Mouse (Mus musculus) midbrain, embryonic 13.5 days (tissue): ENCODE data around the gene Fam234b. TPM values are rescaled to one million over a fixed set of nuclear protein-coding genes. Genes with fewer than 3 reads are reported as not detected.

Experiments used
- ATAC-seq: fragments of 200-750 bp; cut with Nextera tagmentation; 2 replicates; pipeline ENCODE4 v1.8.0; 2017; ENCODE audit warnings: mild to moderate bottlenecking, moderate TSS enrichment, moderate library complexity
- H3K27ac ChIP-seq: fragments of 300-500 bp; sonication (generic); 2 replicates; pipeline ENCODE4 v1.5.1; 2015; ENCODE audit warnings: inconsistent platforms, mild to moderate bottlenecking, moderate library complexity
- H3K27me3 ChIP-seq: fragments of 300-500 bp; sonication (generic); 2 replicates; pipeline ENCODE4 v1.6.1; 2015; ENCODE audit warnings: mild to moderate bottlenecking, inconsistent platforms
- H3K36me3 ChIP-seq: fragments of 300-500 bp; sonication (generic); 2 replicates; pipeline ENCODE4 v1.6.1; 2015; ENCODE audit warnings: mild to moderate bottlenecking, inconsistent platforms
- H3K4me1 ChIP-seq: fragments of 300-500 bp; sonication (generic); replicated peaks from 2 replicates; pipeline ENCODE4 v1.6.1; 2015; ENCODE audit warnings: inconsistent platforms
- H3K4me2 ChIP-seq: fragments of 300-500 bp; sonication (generic); replicated peaks from 2 replicates; pipeline ENCODE4 v1.6.1; 2015; ENCODE audit warnings: moderate library complexity, mild to moderate bottlenecking, inconsistent platforms
- H3K4me3 ChIP-seq: fragments of 300-500 bp; sonication (generic); replicated peaks from 2 replicates; pipeline ENCODE4 v1.5.1; 2015; ENCODE audit warnings: mild to moderate bottlenecking, inconsistent platforms
- H3K9ac ChIP-seq: fragments of 300-500 bp; sonication (generic); replicated peaks from 2 replicates; pipeline ENCODE4 v1.6.1; 2015; ENCODE audit warnings: mild to moderate bottlenecking, inconsistent platforms
- H3K9me3 ChIP-seq: fragments of 300-500 bp; sonication (generic); 2 replicates; pipeline ENCODE4 v1.6.1; 2016; ENCODE audit warnings: mild to moderate bottlenecking, inconsistent platforms
- WGBS: fragments of 180-500 bp; shearing (Covaris S2); methylation state at CpG from one replicate; pipeline ENCODE4 v1.1.7; 2015; 5-methylcytosine and 5-hydroxymethylcytosine counted together
- polyA plus RNA-seq: library from polyadenylated mRNA; unstranded; fragments of >200 nt; fragmentation: Nextera tagmentation; extraction: Ambion mirVana; gene quantifications from 2 replicates; pipeline ENCODE4 v1.2.1, GENCODE M21; 2015

The Fam234b gene
- polyA plus RNA-seq = 67.0 and 74.1 TPM in 2 replicates

- Histone ChIP-seq H3K4me3 (peak within 1 kb of the TSS; percentile 82), H3K27ac (peak within 1 kb of the TSS; percentile 88), H3K27me3 (peaks cover 16% of the 10 kb centered on the region), H3K36me3 (no peaks in the 10 kb centered on the region), H3K9ac (peak within 1 kb of the TSS; percentile 88), H3K4me2 (peak within 1 kb of the TSS; percentile 91), H3K4me1 (peaks cover 33% of the 10 kb centered on the region), H3K9me3 (no peaks in the 10 kb centered on the region)
- ATAC-seq = peak; percentile 95
- WGBS = 1% methylated on average over 52 of the region's 52 CpGs
Observed at GRCm38 (mm10) chr6:135197921-135198532, at the start of gene Fam234b, which contains the start of gene Hebp1. Fam234b (plus strand) TSS chr6:135197977. Hebp1 (minus strand) TSS chr6:135198022.

- Histone ChIP-seq H3K4me3 (no peak overlapping the region), H3K9me3 (no peaks in the 10 kb centered on the region), H3K27ac (no peak overlapping the region), H3K27me3 (no peaks in the 10 kb centered on the region; the same call in 1 of the 2 replicates), H3K36me3 (no peaks in the 10 kb centered on the region), H3K9ac (no peak overlapping the region), H3K4me1 (no peaks in the 10 kb centered on the region; the same call in 1 of the 2 replicates), H3K4me2 (no peak overlapping the region)
- WGBS = 34% methylated on average over 1 of the region's 1 CpGs
- peak; percentile 29; the same call in 1 of the 2 replicates for ATAC-seq
Observed at GRCm38 (mm10) chr6:135148506-135148905, 49.3 kb upstream of the Fam234b start.

GRCm38 (mm10) chr6:135149175-135149574 lies 48.6 kb upstream of the Fam234b start:
- ATAC-seq = peak; percentile 12; the same call in 1 of the 2 replicates
- no peaks in the 10 kb centered on the region for H3K36me3 ChIP-seq
- no peaks in the 10 kb centered on the region; the same call in 1 of the 2 replicates for H3K27me3 ChIP-seq
- H3K9ac ChIP-seq = no peak overlapping the region
- no peaks in the 10 kb centered on the region for H3K9me3 ChIP-seq
- 82% methylated on average over 4 of the region's 4 CpGs for WGBS
- H3K4me3 ChIP-seq = no peak overlapping the region
- H3K4me2 ChIP-seq = no peak overlapping the region
- H3K27ac ChIP-seq = no peak overlapping the region
- no peaks in the 10 kb centered on the region; the same call in 1 of the 2 replicates for H3K4me1 ChIP-seq

- Histone ChIP-seq H3K9me3 (no peaks in the 10 kb centered on the region), H3K4me3 (no peak overlapping the region), H3K4me1 (no peaks in the 10 kb centered on the region), H3K9ac (no peak overlapping the region), H3K27me3 (no peaks in the 10 kb centered on the region; the same call in 1 of the 2 replicates), H3K4me2 (no peak overlapping the region), H3K27ac (no peak overlapping the region), H3K36me3 (no peaks in the 10 kb centered on the region)
- 79% methylated on average over 4 of the region's 4 CpGs for WGBS
- ATAC-seq = peak; percentile 35
Observed at GRCm38 (mm10) chr6:135149722-135150121, 48.1 kb upstream of the Fam234b start.

GRCm38 (mm10) chr6:135150311-135150710 lies 47.5 kb upstream of the Fam234b start:
- ATAC-seq = no peak
- no peaks in the 10 kb centered on the region for H3K4me1 ChIP-seq
- H3K9me3 ChIP-seq = no peaks in the 10 kb centered on the region
- no peak overlapping the region for H3K27ac ChIP-seq
- H3K36me3 ChIP-seq = no peaks in the 10 kb centered on the region
- H3K27me3 ChIP-seq = no peaks in the 10 kb centered on the region; the same call in 1 of the 2 replicates
- 44% methylated on average over 5 of the region's 5 CpGs for WGBS
- no peak overlapping the region for H3K4me3 ChIP-seq
- H3K9ac ChIP-seq = no peak overlapping the region
- no peak overlapping the region for H3K4me2 ChIP-seq

- no peak overlapping the region for H3K9ac ChIP-seq
- no peak overlapping the region for H3K27ac ChIP-seq
- no peaks in the 10 kb centered on the region for H3K4me1 ChIP-seq
- 81% methylated on average over 5 of the region's 5 CpGs for WGBS
- no peaks in the 10 kb centered on the region; the same call in 1 of the 2 replicates for H3K27me3 ChIP-seq
- ATAC-seq = no peak
- H3K36me3 ChIP-seq = no peaks in the 10 kb centered on the region
- H3K9me3 ChIP-seq = no peaks in the 10 kb centered on the region
- no peak overlapping the region for H3K4me2 ChIP-seq
- no peak overlapping the region for H3K4me3 ChIP-seq
Observed at GRCm38 (mm10) chr6:135153719-135154118, 44.1 kb upstream of the Fam234b start.

GRCm38 (mm10) chr6:135156597-135156996 lies 41.2 kb upstream of the Fam234b start:
- H3K9ac ChIP-seq = no peak overlapping the region
- no peaks in the 10 kb centered on the region for H3K4me1 ChIP-seq

GRCm38 (mm10) chr6:135157496-135157895 lies 40.3 kb upstream of the Fam234b start:
- Histone ChIP-seq H3K27ac (no peak overlapping the region), H3K36me3 (no peaks in the 10 kb centered on the region), H3K4me3 (no peak overlapping the region), H3K9ac (no peak overlapping the region), H3K4me1 (no peaks in the 10 kb centered on the region), H3K9me3 (no peaks in the 10 kb centered on the region), H3K27me3 (no peaks in the 10 kb centered on the region), H3K4me2 (no peak overlapping the region)
- no peak for ATAC-seq
- 88% methylated on average over 4 of the region's 4 CpGs for WGBS

More at GRCm38 (mm10) chr6:135156597-135156996, 41.2 kb upstream of the Fam234b start:
- Histone ChIP-seq H3K27me3 (no peaks in the 10 kb centered on the region), H3K4me2 (no peak overlapping the region), H3K36me3 (no peaks in the 10 kb centered on the region), H3K4me3 (no peak overlapping the region), H3K27ac (no peak overlapping the region), H3K9me3 (no peaks in the 10 kb centered on the region)
- 91% methylated on average over 8 of the region's 8 CpGs for WGBS
- ATAC-seq = no peak

- WGBS = 30% methylated on average over 4 of the region's 4 CpGs
- Histone ChIP-seq H3K9me3 (no peaks in the 10 kb centered on the region), H3K36me3 (no peaks in the 10 kb centered on the region), H3K27ac (no peak overlapping the region), H3K9ac (no peak overlapping the region), H3K4me3 (no peak overlapping the region), H3K27me3 (no peaks in the 10 kb centered on the region), H3K4me2 (no peak overlapping the region), H3K4me1 (no peaks in the 10 kb centered on the region)
- no peak for ATAC-seq
Observed at GRCm38 (mm10) chr6:135158509-135158908, 39.3 kb upstream of the Fam234b start.

- no peak overlapping the region for H3K9ac ChIP-seq
- H3K4me3 ChIP-seq = no peak overlapping the region
- no peaks in the 10 kb centered on the region for H3K36me3 ChIP-seq
- H3K4me1 ChIP-seq = no peaks in the 10 kb centered on the region
- H3K9me3 ChIP-seq = no peaks in the 10 kb centered on the region
- no peak overlapping the region for H3K4me2 ChIP-seq
- WGBS = 78% methylated on average over 4 of the region's 4 CpGs
- peaks cover 8% of the 10 kb centered on the region; the same call in 1 of the 2 replicates for H3K27me3 ChIP-seq
- ATAC-seq = no peak
- H3K27ac ChIP-seq = no peak overlapping the region
Observed at GRCm38 (mm10) chr6:135161356-135161755, 36.4 kb upstream of the Fam234b start.

- Histone ChIP-seq H3K4me2 (no peak overlapping the region), H3K9me3 (no peaks in the 10 kb centered on the region), H3K36me3 (no peaks in the 10 kb centered on the region), H3K4me3 (no peak overlapping the region), H3K27ac (no peak overlapping the region), H3K9ac (no peak overlapping the region), H3K27me3 (peaks cover 16% of the 10 kb centered on the region), H3K4me1 (no peaks in the 10 kb centered on the region)
- ATAC-seq = no peak
- 91% methylated on average over 3 of the region's 3 CpGs for WGBS
Observed at GRCm38 (mm10) chr6:135162311-135162710, 35.5 kb upstream of the Fam234b start.

GRCm38 (mm10) chr6:135162861-135163260 lies 34.9 kb upstream of the Fam234b start:
- 85% methylated on average over 4 of the region's 4 CpGs for WGBS

More at GRCm38 (mm10) chr6:135162861-135163260, 34.9 kb upstream of the Fam234b start:
- H3K36me3 ChIP-seq = no peaks in the 10 kb centered on the region
- ATAC-seq = no peak
- peaks cover 21% of the 10 kb centered on the region for H3K27me3 ChIP-seq
- no peak overlapping the region for H3K4me2 ChIP-seq
- no peak overlapping the region for H3K4me3 ChIP-seq
- no peak overlapping the region for H3K9ac ChIP-seq
- H3K9me3 ChIP-seq = no peaks in the 10 kb centered on the region
- H3K27ac ChIP-seq = no peak overlapping the region
- H3K4me1 ChIP-seq = peaks cover 4% of the 10 kb centered on the region
